Mouse (Mus musculus) neural tube, embryonic 12.5 days (tissue): ENCODE data around the gene Adgrl1. TPM values are rescaled to one million over a fixed set of nuclear protein-coding genes. Genes with fewer than 3 reads are reported as not detected.

ENCODE experiments used
- ATAC-seq: fragments of 200-750 bp; cut with Nextera tagmentation; 2 replicates; pipeline ENCODE4 v1.8.0; 2017; ENCODE audit warnings: low read depth, mild to moderate bottlenecking, moderate TSS enrichment, moderate library complexity; ENCODE audit not compliant: low FRiP score
- H3K27ac ChIP-seq: fragments of 300-500 bp; sonication (generic); 2 replicates; pipeline ENCODE4 v1.5.1; 2016
- H3K27me3 ChIP-seq: fragments of 300-500 bp; sonication (generic); replicated peaks from 2 replicates; pipeline ENCODE4 v1.6.1; 2016; ENCODE audit warnings: mild to moderate bottlenecking
- H3K36me3 ChIP-seq: fragments of 300-500 bp; sonication (generic); 2 replicates; pipeline ENCODE4 v1.6.1; 2016; ENCODE audit warnings: mild to moderate bottlenecking
- H3K4me1 ChIP-seq: fragments of 300-500 bp; sonication (generic); 2 replicates; pipeline ENCODE4 v1.6.1; 2016
- H3K4me2 ChIP-seq: fragments of 300-500 bp; sonication (generic); replicated peaks from 2 replicates; pipeline ENCODE4 v1.6.1; 2016; ENCODE audit warnings: mild to moderate bottlenecking
- H3K4me3 ChIP-seq: fragments of 300-500 bp; sonication (generic); 2 replicates; pipeline ENCODE4 v1.5.1; 2016
- H3K9ac ChIP-seq: fragments of 300-500 bp; sonication (generic); 2 replicates; pipeline ENCODE4 v1.6.1; 2016; ENCODE audit warnings: mild to moderate bottlenecking
- H3K9me3 ChIP-seq: fragments of 300-500 bp; sonication (generic); 2 replicates; pipeline ENCODE4 v1.6.1; 2016; ENCODE audit warnings: mild to moderate bottlenecking
- WGBS: fragments of 180-500 bp; shearing (Covaris S2); methylation state at CpG from one replicate; pipeline ENCODE4 v1.1.7; 2016; 5-methylcytosine and 5-hydroxymethylcytosine counted together
- polyA plus RNA-seq: library from polyadenylated mRNA; unstranded; fragments of >200 nt; fragmentation: Nextera tagmentation; extraction: Ambion mirVana; gene quantifications from 2 replicates; pipeline ENCODE4 v1.2.1, GENCODE M21; 2016

Gene Adgrl1
- polyA plus RNA-seq, 1 experiment from 2014 or later: 34.8 TPM

GRCm38 (mm10) chr8:83967701-83968100, 67.8 kb downstream of the Adgrl1 start:
- Histone ChIP-seq H3K4me3 (no peak overlapping the region), H3K9ac (no peak overlapping the region), H3K4me2 (no peak overlapping the region), H3K4me1 (no peaks in the 10 kb centered on the region), H3K9me3 (no peaks in the 10 kb centered on the region), H3K36me3 (peaks cover 30% of the 10 kb centered on the region), H3K27me3 (no peaks in the 10 kb centered on the region), H3K27ac (no peak overlapping the region)
- 97% methylated on average over 7 of the region's 7 CpGs for WGBS
- no peak for ATAC-seq

- no peak overlapping the region for H3K27ac ChIP-seq
- no peak overlapping the region for H3K4me2 ChIP-seq
- 93% methylated on average over 4 of the region's 4 CpGs for WGBS
- H3K9me3 ChIP-seq: no peaks in the 10 kb centered on the region
- H3K4me3 ChIP-seq: no peak overlapping the region
- H3K4me1 ChIP-seq: peaks cover 17% of the 10 kb centered on the region
- H3K27me3 ChIP-seq: no peaks in the 10 kb centered on the region
- H3K36me3 ChIP-seq: peaks cover 23% of the 10 kb centered on the region
- ATAC-seq: no peak
- no peak overlapping the region for H3K9ac ChIP-seq
Observed at GRCm38 (mm10) chr8:83971121-83971520, 71.2 kb downstream of the Adgrl1 start.

- H3K36me3 ChIP-seq: peaks cover 23% of the 10 kb centered on the region
- peak overlapping the region; percentile 98 for H3K4me2 ChIP-seq
- no peaks in the 10 kb centered on the region for H3K9me3 ChIP-seq
- ATAC-seq: no peak
- WGBS: 78% methylated on average over 6 of the region's 6 CpGs
- H3K27ac ChIP-seq: no peak overlapping the region
- peak overlapping the region; percentile 96; the same call in 1 of the 2 replicates for H3K4me3 ChIP-seq
- no peaks in the 10 kb centered on the region for H3K27me3 ChIP-seq
- H3K9ac ChIP-seq: no peak overlapping the region; the same call in 1 of the 2 replicates
- H3K4me1 ChIP-seq: peaks cover 17% of the 10 kb centered on the region
Observed at GRCm38 (mm10) chr8:83971661-83972060, 71.8 kb downstream of the Adgrl1 start.

GRCm38 (mm10) chr8:83972150-83973120, 72.5 kb downstream of the Adgrl1 start, which contains the start of gene Prkaca:
Gene Prkaca (plus strand): TSS chr8:83972993.
- H3K27ac ChIP-seq: peak within 1 kb of the TSS; percentile 58
- WGBS: under 1% methylated on average over 86 of the region's 94 CpGs
- H3K4me2 ChIP-seq: peak within 1 kb of the TSS; percentile 98
- peak within 1 kb of the TSS; percentile 96 for H3K4me3 ChIP-seq
- peaks cover 25% of the 10 kb centered on the region for H3K4me1 ChIP-seq
- no peaks in the 10 kb centered on the region for H3K27me3 ChIP-seq
- H3K9me3 ChIP-seq: no peaks in the 10 kb centered on the region
- peak; percentile 100 for ATAC-seq
- peaks cover 18% of the 10 kb centered on the region for H3K36me3 ChIP-seq
- H3K9ac ChIP-seq: peak within 1 kb of the TSS; percentile 96

- Histone ChIP-seq H3K27me3 (no peaks in the 10 kb centered on the region), H3K36me3 (peaks cover 19% of the 10 kb centered on the region), H3K27ac (0 out of 2 replicates have a peak overlapping the region, but pooled peaks have one; percentile 58), H3K9me3 (no peaks in the 10 kb centered on the region), H3K4me1 (peaks cover 33% of the 10 kb centered on the region), H3K9ac (peak overlapping the region; percentile 96), H3K4me2 (peak overlapping the region; percentile 98), H3K4me3 (peak overlapping the region; percentile 96)
- 4% methylated on average over 33 of the region's 37 CpGs for WGBS
- peak; percentile 60 for ATAC-seq
Observed at GRCm38 (mm10) chr8:83973161-83974031, 73.5 kb downstream of the Adgrl1 start.

- Histone ChIP-seq H3K4me3 (no peak overlapping the region), H3K27ac (no peak overlapping the region), H3K9me3 (no peaks in the 10 kb centered on the region), H3K4me1 (peaks cover 33% of the 10 kb centered on the region), H3K36me3 (peaks cover 11% of the 10 kb centered on the region; the same call in 1 of the 2 replicates), H3K27me3 (no peaks in the 10 kb centered on the region), H3K4me2 (peak overlapping the region; percentile 98), H3K9ac (0 out of 2 replicates have a peak overlapping the region, but pooled peaks have one; percentile 96)
- 88% methylated on average over 4 of the region's 4 CpGs for WGBS
- ATAC-seq: no peak
Observed at GRCm38 (mm10) chr8:83974521-83974920, 74.6 kb downstream of the Adgrl1 start.

GRCm38 (mm10) chr8:83976101-83976630, 76.3 kb downstream of the Adgrl1 start:
- no peak overlapping the region for H3K4me2 ChIP-seq
- WGBS: 94% methylated on average over 4 of the region's 4 CpGs
- H3K27me3 ChIP-seq: no peaks in the 10 kb centered on the region
- H3K27ac ChIP-seq: no peak overlapping the region
- no peak overlapping the region for H3K4me3 ChIP-seq
- no peak overlapping the region for H3K9ac ChIP-seq
- peaks cover 18% of the 10 kb centered on the region for H3K36me3 ChIP-seq
- no peaks in the 10 kb centered on the region for H3K9me3 ChIP-seq
- ATAC-seq: no peak
- peaks cover 33% of the 10 kb centered on the region for H3K4me1 ChIP-seq

GRCm38 (mm10) chr8:83976779-83977350, 77.0 kb downstream of the Adgrl1 start:
- no peak overlapping the region for H3K27ac ChIP-seq
- H3K27me3 ChIP-seq: no peaks in the 10 kb centered on the region
- peaks cover 33% of the 10 kb centered on the region for H3K4me1 ChIP-seq
- H3K9ac ChIP-seq: no peak overlapping the region
- H3K9me3 ChIP-seq: no peaks in the 10 kb centered on the region
- H3K4me3 ChIP-seq: no peak overlapping the region
- peaks cover 25% of the 10 kb centered on the region for H3K36me3 ChIP-seq
- ATAC-seq: no peak
- H3K4me2 ChIP-seq: no peak overlapping the region
- 91% methylated on average over 5 of the region's 5 CpGs for WGBS

- Histone ChIP-seq H3K9me3 (no peaks in the 10 kb centered on the region), H3K36me3 (peaks cover 33% of the 10 kb centered on the region), H3K4me1 (peaks cover 33% of the 10 kb centered on the region), H3K27ac (no peak overlapping the region), H3K4me3 (no peak overlapping the region), H3K9ac (no peak overlapping the region), H3K27me3 (no peaks in the 10 kb centered on the region), H3K4me2 (0 out of 2 replicates have a peak overlapping the region, but pooled peaks have one; percentile 6)
- 69% methylated on average over 6 of the region's 6 CpGs for WGBS
- ATAC-seq: no peak
Observed at GRCm38 (mm10) chr8:83977646-83978045, 77.7 kb downstream of the Adgrl1 start.

GRCm38 (mm10) chr8:83978200-83978599, 78.3 kb downstream of the Adgrl1 start:
- no peak overlapping the region for H3K4me3 ChIP-seq
- peaks cover 32% of the 10 kb centered on the region for H3K4me1 ChIP-seq
- H3K4me2 ChIP-seq: 0 out of 2 replicates have a peak overlapping the region, but pooled peaks have one; percentile 6
- H3K27me3 ChIP-seq: no peaks in the 10 kb centered on the region
- no peaks in the 10 kb centered on the region for H3K9me3 ChIP-seq
- no peak overlapping the region for H3K27ac ChIP-seq
- ATAC-seq: no peak
- no peak overlapping the region for H3K9ac ChIP-seq
- WGBS: 82% methylated on average over 9 of the region's 9 CpGs
- H3K36me3 ChIP-seq: peaks cover 39% of the 10 kb centered on the region

GRCm38 (mm10) chr8:83980250-83980649, 80.3 kb downstream of the Adgrl1 start:
- H3K4me3 ChIP-seq: no peak overlapping the region
- peaks cover 53% of the 10 kb centered on the region for H3K36me3 ChIP-seq
- H3K4me1 ChIP-seq: peaks cover 16% of the 10 kb centered on the region
- no peak overlapping the region for H3K9ac ChIP-seq
- 90% methylated on average over 1 of the region's 1 CpGs for WGBS
- H3K4me2 ChIP-seq: no peak overlapping the region
- no peak overlapping the region for H3K27ac ChIP-seq
- H3K9me3 ChIP-seq: no peaks in the 10 kb centered on the region
- H3K27me3 ChIP-seq: no peaks in the 10 kb centered on the region
- no peak for ATAC-seq
